Mouse (Mus musculus) kidney, postnatal 0 days (tissue): ENCODE measurements around the gene Eno3. TPM values are rescaled to one million over a fixed set of nuclear protein-coding genes. Genes with fewer than 3 reads are reported as not detected.

ENCODE experiments used
- ATAC-seq: fragments of 200-750 bp; cut with Nextera tagmentation; replicated peaks from 2 replicates; pipeline ENCODE4 v1.8.0; 2017; ENCODE audit warnings: low read depth, moderate number of reproducible peaks, moderate TSS enrichment, moderate library complexity; ENCODE audit not compliant: low FRiP score
- DNase-seq: peaks from one replicate; pipeline ENCODE4 v3.0.0-alpha.2; 2016; ENCODE audit warnings: low spot score
- H3K27ac ChIP-seq: fragments of 300-500 bp; sonication (generic); 2 replicates; pipeline ENCODE4 v1.5.1; 2014; ENCODE audit warnings: mild to moderate bottlenecking
- H3K27me3 ChIP-seq: fragments of 300-500 bp; sonication (generic); 2 replicates; pipeline ENCODE4 v1.6.1; 2014; ENCODE audit warnings: low read length, mixed read lengths; ENCODE audit not compliant: insufficient read depth
- H3K36me3 ChIP-seq: fragments of 300-500 bp; sonication (generic); 2 replicates; pipeline ENCODE4 v1.6.1; 2014; ENCODE audit warnings: low read length, mixed read lengths; ENCODE audit not compliant: insufficient read depth
- H3K4me1 ChIP-seq: fragments of 300-500 bp; sonication (generic); replicated peaks from 2 replicates; pipeline ENCODE4 v1.6.1; 2014; ENCODE audit warnings: antibody characterized with exemption, low read length, mixed read lengths; ENCODE audit not compliant: insufficient read depth
- H3K4me2 ChIP-seq: fragments of 300-500 bp; sonication (generic); 2 replicates; pipeline ENCODE4 v1.6.1; 2014; ENCODE audit warnings: mild to moderate bottlenecking, low read length, moderate library complexity, mixed read lengths
- H3K4me3 ChIP-seq: fragments of 300-500 bp; sonication (generic); replicated peaks from 2 replicates; pipeline ENCODE4 v1.5.1; 2014; ENCODE audit warnings: low read depth, low read length
- H3K9ac ChIP-seq: fragments of 300-500 bp; sonication (generic); 2 replicates; pipeline ENCODE4 v1.6.1; 2014; ENCODE audit warnings: low read depth, low read length
- H3K9me3 ChIP-seq: fragments of 300-500 bp; sonication (generic); replicated peaks from 2 replicates; pipeline ENCODE4 v1.6.1; 2016; ENCODE audit warnings: low read length, inconsistent platforms, mixed read lengths
- CTCF ChIP-seq: IDR thresholded peaks from 2 replicates; pipeline ENCODE4 v1.5.1; 2016; ENCODE audit warnings: antibody characterized with exemption, low read depth, mild to moderate bottlenecking, moderate library complexity
- WGBS: fragments of 180-500 bp; shearing (Covaris S2); extraction: QIAGEN DNeasy Blood & Tissue Kit; methylation state at CpG from one replicate; pipeline ENCODE4 v1.1.7; 2014; 5-methylcytosine and 5-hydroxymethylcytosine counted together
- polyA plus RNA-seq: library from polyadenylated mRNA; unstranded; fragments of >200 nt; fragmentation: Nextera tagmentation; extraction: Ambion mirVana; gene quantifications from 2 replicates; pipeline ENCODE4 v1.2.1, GENCODE M21; 2015

Gene Eno3
- polyA plus RNA-seq, 1 experiment from 2014 or later, result 10.0 TPM

GRCm38 (mm10) chr11:70639976-70640375, 17.0 kb upstream of the Eno3 start:
- Histone ChIP-seq H3K27ac (no peak overlapping the region), H3K4me3 (no peak overlapping the region), H3K9me3 (no peaks in the 10 kb centered on the region), H3K4me2 (no peak overlapping the region), H3K36me3 (peaks cover 11% of the 10 kb centered on the region), H3K27me3 (no peaks in the 10 kb centered on the region), H3K4me1 (peaks cover under 1% of the 10 kb centered on the region; the same call in 1 of the 2 replicates), H3K9ac (no peak overlapping the region)
- WGBS, result 79% methylated on average over 8 of the region's 8 CpGs
- no peak for TF ChIP-seq CTCF
- ATAC-seq (no peak), DNase-seq (no peak)

- ATAC-seq (no peak), DNase-seq (no peak)
- H3K9ac ChIP-seq, result no peak overlapping the region
- H3K27me3 ChIP-seq, result no peaks in the 10 kb centered on the region
- H3K27ac ChIP-seq, result no peak overlapping the region
- 79% methylated on average over 7 of the region's 7 CpGs for WGBS
- no peak overlapping the region for H3K4me3 ChIP-seq
- no peak overlapping the region for H3K4me2 ChIP-seq
- H3K36me3 ChIP-seq, result peaks cover 16% of the 10 kb centered on the region
- no peak for TF ChIP-seq CTCF
- peaks cover 8% of the 10 kb centered on the region; the same call in 1 of the 2 replicates for H3K4me1 ChIP-seq
- no peaks in the 10 kb centered on the region for H3K9me3 ChIP-seq
Measured at GRCm38 (mm10) chr11:70641241-70641640, 15.8 kb upstream of the Eno3 start.

GRCm38 (mm10) chr11:70643051-70643450, 14.0 kb upstream of the Eno3 start:
- no peak overlapping the region for H3K9ac ChIP-seq
- ATAC-seq (no peak), DNase-seq (no peak)
- WGBS, result 90% methylated on average over 6 of the region's 6 CpGs
- H3K36me3 ChIP-seq, result peaks cover 16% of the 10 kb centered on the region
- H3K4me3 ChIP-seq, result no peak overlapping the region
- no peak overlapping the region for H3K4me2 ChIP-seq
- H3K4me1 ChIP-seq, result peaks cover 8% of the 10 kb centered on the region; the same call in 1 of the 2 replicates
- no peak overlapping the region for H3K27ac ChIP-seq
- H3K27me3 ChIP-seq, result no peaks in the 10 kb centered on the region
- no peaks in the 10 kb centered on the region for H3K9me3 ChIP-seq
- no peak for TF ChIP-seq CTCF

GRCm38 (mm10) chr11:70644564-70645103, 12.4 kb upstream of the Eno3 start:
- no peaks in the 10 kb centered on the region for H3K27me3 ChIP-seq
- no peak for TF ChIP-seq CTCF
- no peak overlapping the region for H3K4me3 ChIP-seq
- WGBS, result 97% methylated on average over 8 of the region's 8 CpGs
- no peak for ATAC-seq
- no peak overlapping the region for H3K4me2 ChIP-seq
- H3K4me1 ChIP-seq, result peaks cover 8% of the 10 kb centered on the region; the same call in 1 of the 2 replicates
- no peak overlapping the region for H3K9ac ChIP-seq
- H3K36me3 ChIP-seq, result peaks cover 29% of the 10 kb centered on the region
- H3K27ac ChIP-seq, result no peak overlapping the region
- no peak for DNase-seq
- H3K9me3 ChIP-seq, result no peaks in the 10 kb centered on the region

- peaks cover 39% of the 10 kb centered on the region for H3K36me3 ChIP-seq
- peaks cover 8% of the 10 kb centered on the region; the same call in 1 of the 2 replicates for H3K4me1 ChIP-seq
- peak overlapping the region; percentile 89 for H3K27ac ChIP-seq
- H3K4me3 ChIP-seq, result peak overlapping the region; percentile 78
- no peak for ATAC-seq
- no peaks in the 10 kb centered on the region for H3K27me3 ChIP-seq
- H3K4me2 ChIP-seq, result peak overlapping the region; percentile 75
- no peak for TF ChIP-seq CTCF
- 88% methylated on average over 12 of the region's 12 CpGs for WGBS
- H3K9me3 ChIP-seq, result no peaks in the 10 kb centered on the region
- no peak for DNase-seq
- peak overlapping the region; percentile 84 for H3K9ac ChIP-seq
Measured at GRCm38 (mm10) chr11:70645461-70646258, 11.3 kb upstream of the Eno3 start.

GRCm38 (mm10) chr11:70646259-70646555, 10.8 kb upstream of the Eno3 start:
- H3K27ac ChIP-seq, result peak overlapping the region; percentile 89
- no peaks in the 10 kb centered on the region for H3K9me3 ChIP-seq
- no peaks in the 10 kb centered on the region for H3K27me3 ChIP-seq
- DNase-seq (no peak), ATAC-seq (peak; percentile 2)
- TF ChIP-seq CTCF, result no peak
- peak overlapping the region; percentile 84 for H3K9ac ChIP-seq
- WGBS, result 7% methylated on average over 3 of the region's 3 CpGs
- peaks cover 8% of the 10 kb centered on the region; the same call in 1 of the 2 replicates for H3K4me1 ChIP-seq
- H3K36me3 ChIP-seq, result peaks cover 44% of the 10 kb centered on the region
- peak overlapping the region; percentile 75 for H3K4me2 ChIP-seq
- H3K4me3 ChIP-seq, result peak overlapping the region; percentile 78
